In genomic region chr8:107085358-107085757, GRCm38 (mm10) we compare ENCODE assay signal across 12 mouse cellular contexts. TPM values are rescaled to one million over a fixed set of nuclear protein-coding genes. Genes with fewer than 3 reads are reported as not detected.
DNase-seq lines count a peak whose midpoint lies in the region; ATAC-seq and TF ChIP-seq lines count a peak whose summit lies in the region.
"Had no signal": no experiment of that assay in that cellular context is flagged by ENCODE, and none has a peak within 500 bp of the region (broad histone marks: within the 10 kb centered on the region; RNA-seq: fewer than 3 reads in every experiment).

No protein-coding gene starts in this region.

- TF ChIP-seq CTCF in lung, adult 2 months (IDR thresholded peaks at IDR 0.05; ENCODE audit: insufficient read depth, low read length): peak; percentile 44
- TF ChIP-seq CTCF in hindbrain, postnatal 0 days (IDR thresholded peaks at IDR 0.05; ENCODE audit: low read depth): no peak

- no peaks in the 10 kb centered on the region for H3K27me3 ChIP-seq in splenic B cell, adult 2 months (ENCODE audit: control insufficient read depth, insufficient read depth, low read length, poor library complexity, severe bottlenecking)
- no peaks in the 10 kb centered on the region for H3K27me3 ChIP-seq in hindbrain, postnatal 0 days (ENCODE audit: insufficient read depth, low read length)

- peak; percentile 57 for DNase-seq in CD4-positive, CD25-positive, alpha-beta regulatory T cell, adult 2 months (ENCODE audit: low read depth, low spot score)
- DNase-seq in lung, adult 2 months: no peak
- DNase-seq in lung, postnatal 36 days: no peak
- peak; percentile 85 for DNase-seq in R1 (ENCODE audit: low read depth, low spot score)
- peak; percentile 48 for DNase-seq in splenic B cell, adult 2 months (ENCODE audit: low read depth, low spot score)
- no peak for DNase-seq in cerebellum, adult 11-12 months
- DNase-seq in hindbrain, postnatal 0 days (ENCODE audit: low spot score): no peak
- DNase-seq: kidney, adult 8-10 months had no signal

- ATAC-seq in CD4-positive, CD25-positive, alpha-beta regulatory T cell, adult 4 months: no peak
- no peak for ATAC-seq in hindbrain, postnatal 0 days

- H3K4me1 ChIP-seq in lung, adult 2 months (ENCODE audit: control insufficient read depth, insufficient read depth, low read length): no peaks in the 10 kb centered on the region
- H3K4me1 ChIP-seq in hindbrain, postnatal 0 days (ENCODE audit: insufficient read depth, low read length): no peaks in the 10 kb centered on the region

- WGBS in lung, adult 2 months: 97% methylated on average over 17 of the region's 17 CpGs
- 97% methylated on average over 17 of the region's 17 CpGs for WGBS in hindbrain, postnatal 0 days

- H3K36me3 ChIP-seq in splenic B cell, adult 2 months (ENCODE audit: control insufficient read depth, insufficient read depth, low read length, poor library complexity, severe bottlenecking): peaks cover 7% of the 10 kb centered on the region; the same call in 1 of the 2 replicates
- peaks cover 28% of the 10 kb centered on the region for H3K36me3 ChIP-seq in hindbrain, postnatal 0 days (ENCODE audit: insufficient read depth, low read length)

- H3K27ac ChIP-seq in hindbrain, postnatal 0 days: no peak overlapping the region

- no peak overlapping the region for H3K4me2 ChIP-seq in hindbrain, postnatal 0 days (ENCODE audit: low read depth, low read length)

- H3K9me3 ChIP-seq in hindbrain, postnatal 0 days (ENCODE audit: low read length): no peaks in the 10 kb centered on the region

- no peak overlapping the region for H3K9ac ChIP-seq in hindbrain, postnatal 0 days (replicated peaks; ENCODE audit: low read length)

- TF ChIP-seq POLR2A in lung, adult 2 months (IDR thresholded peaks at IDR 0.05; ENCODE audit: borderline replicate concordance, extremely low read depth, low read depth, low read length): no peak

- no peak overlapping the region for H3K4me3 ChIP-seq in lung, adult 2 months (replicated peaks; ENCODE audit: extremely low read depth, low read depth, low read length)
- no peak overlapping the region for H3K4me3 ChIP-seq in hindbrain, postnatal 0 days (ENCODE audit: low read length)

RNA-seq across cellular contexts. Expression of gene Terf2, which starts 11.0 kb away (rescaled TPM):
- polyA plus RNA-seq in CD4-positive, CD25-positive, alpha-beta regulatory T cell, adult 4 months (2017; shearing (Covaris generic)): 10 to 100 TPM; 11.8 to 14.6 TPM
- polyA plus RNA-seq in lung, adult 2 months (2012; rRNA removed): 9.5 and 13.5 TPM in 2 replicates
- 15.5 TPM in 2 replicates for total RNA-seq in hindbrain, postnatal 0 days (2014; rRNA removed)
- 22.9 and 23.2 TPM in 2 replicates for polyA plus RNA-seq in hindbrain, postnatal 0 days (2015; fragmentation: Nextera tagmentation; extraction: Ambion mirVana)

RNA-seq across cellular contexts. Expression of gene Tmed6, which starts 19.9 kb away (rescaled TPM):
- not detected for polyA plus RNA-seq in CD4-positive, CD25-positive, alpha-beta regulatory T cell, adult 4 months (2017; shearing (Covaris generic))
- polyA plus RNA-seq in lung, adult 2 months (2012; rRNA removed): 0.65 and 0.99 TPM in 2 replicates
- not detected in 2 replicates for total RNA-seq in hindbrain, postnatal 0 days (2014; rRNA removed)
- not detected in 2 replicates for polyA plus RNA-seq in hindbrain, postnatal 0 days (2015; fragmentation: Nextera tagmentation; extraction: Ambion mirVana)
- total RNA-seq: left cerebral cortex, postnatal 14 days; neutrophil, adult 5-6 weeks had no signal
- polyA plus RNA-seq: heart, embryonic 14.5 days had no signal

RNA-seq across cellular contexts. Expression of gene Nip7, which starts 28.7 kb away (rescaled TPM):
- polyA plus RNA-seq in CD4-positive, CD25-positive, alpha-beta regulatory T cell, adult 4 months (2017; shearing (Covaris generic)): 10 to 100 TPM; 63.5 to 84.9 TPM
- polyA plus RNA-seq in lung, adult 2 months (2012; rRNA removed): 20.3 and 26.0 TPM in 2 replicates
- 16.1 and 20.7 TPM in 2 replicates for total RNA-seq in hindbrain, postnatal 0 days (2014; rRNA removed)
- 58.1 and 59.5 TPM in 2 replicates for polyA plus RNA-seq in hindbrain, postnatal 0 days (2015; fragmentation: Nextera tagmentation; extraction: Ambion mirVana)

RNA-seq across cellular contexts. Expression of gene Cog8, which starts 28.9 kb away (rescaled TPM):
- polyA plus RNA-seq in CD4-positive, CD25-positive, alpha-beta regulatory T cell, adult 4 months (2017; shearing (Covaris generic)): 1 to 10 TPM; 7.6 to 8.7 TPM
- 24.7 and 31.6 TPM in 2 replicates for polyA plus RNA-seq in lung, adult 2 months (2012; rRNA removed)
- total RNA-seq in hindbrain, postnatal 0 days (2014; rRNA removed): 47.9 and 48.8 TPM in 2 replicates
- 33.0 and 33.2 TPM in 2 replicates for polyA plus RNA-seq in hindbrain, postnatal 0 days (2015; fragmentation: Nextera tagmentation; extraction: Ambion mirVana)

RNA-seq across cellular contexts. Expression of gene Pdf, which starts 36.9 kb away (rescaled TPM):
- polyA plus RNA-seq in CD4-positive, CD25-positive, alpha-beta regulatory T cell, adult 4 months (2017; shearing (Covaris generic)): 1 to 10 TPM in 1 of 2 experiments, under 1 TPM in 1; 0.85 to 1.3 TPM
- polyA plus RNA-seq in lung, adult 2 months (2012; rRNA removed): 30.2 and 54.6 TPM in 2 replicates
- total RNA-seq in hindbrain, postnatal 0 days (2014; rRNA removed): 57.7 and 68.8 TPM in 2 replicates
- polyA plus RNA-seq in hindbrain, postnatal 0 days (2015; fragmentation: Nextera tagmentation; extraction: Ambion mirVana): 30.5 and 36.9 TPM in 2 replicates

Comparison
In these comparisons a context has a peak if more than half of its experiments do, and no peak if none do; other contexts are left out.
1. DNase-seq: peak in CD4-positive, CD25-positive, alpha-beta regulatory T cell, adult 2 months (single experiment), R1 (single experiment) and splenic B cell, adult 2 months (single experiment); none in lung, adult 2 months (single experiment), lung, postnatal 36 days (single experiment), cerebellum, adult 11-12 months (single experiment) and hindbrain, postnatal 0 days (single experiment).